Mouse (Mus musculus) MEL (cell line): Measurements from ENCODE around the gene Nova2.

Experiments used
- CTCF ChIP-seq, 3 experiments: IDR thresholded peaks in 2 of 3; conservative IDR thresholded peaks in 1 of 3; 2 replicates each; pipeline ENCODE4 v1.5.1; 2011 to 2012; ENCODE audit warnings: low read length in 3 of 3, low read depth in 2 of 3, mild to moderate bottlenecking in 2 of 3, improper control_type of control experiment in 1 of 3, inconsistent platforms in 1 of 3, mixed read lengths in 1 of 3, moderate library complexity in 1 of 3; ENCODE audit not compliant: control insufficient read depth in 1 of 3, insufficient read depth in 1 of 3, poor library complexity in 1 of 3, severe bottlenecking in 1 of 3
- POLR2A ChIP-seq, 2 experiments: IDR thresholded peaks; 2 replicates each; pipeline ENCODE4 v1.6.1; 2011 to 2012; ENCODE audit warnings: low read length in 2 of 2, mild to moderate bottlenecking in 2 of 2, control low read depth in 1 of 2, improper control_type of control experiment in 1 of 2, low read depth in 1 of 2, moderate library complexity in 1 of 2; ENCODE audit not compliant: control insufficient read depth in 1 of 2, insufficient read depth in 1 of 2, poor library complexity in 1 of 2
- RCOR1 ChIP-seq: IDR thresholded peaks from 2 replicates; pipeline ENCODE4 v1.6.1; 2012; ENCODE audit warnings: low read depth, mild to moderate bottlenecking, inconsistent platforms, low read length, improper control_type of control experiment
- TBP ChIP-seq: IDR thresholded peaks from 2 replicates; pipeline ENCODE4 v1.8.0; 2011; ENCODE audit warnings: low read depth, low read length, improper control_type of control experiment

DNA sequence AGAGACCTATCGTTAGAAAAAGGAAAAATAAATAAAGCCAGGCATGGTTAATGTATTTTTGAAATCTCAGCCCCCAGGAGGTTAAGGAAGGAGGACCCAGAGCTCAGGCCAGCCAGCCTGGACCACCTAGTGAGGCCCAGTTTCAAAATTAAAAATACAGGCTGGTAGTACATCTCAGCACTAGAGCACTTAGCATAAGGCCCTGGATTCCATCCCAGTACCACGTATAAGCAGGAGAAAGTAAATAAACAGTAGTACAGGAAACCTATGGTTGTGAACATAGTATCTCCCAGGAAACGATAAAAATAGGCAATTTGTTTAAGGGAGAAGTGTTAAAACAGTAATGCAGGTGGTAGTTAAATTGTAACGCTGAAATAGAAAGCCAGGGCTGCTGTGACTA is 76.4 kb downstream of the Nova2 start:
- TF ChIP-seq CTCF (IDR thresholded peaks at IDR 0.05 in 2 of 3, conservative IDR thresholded peaks at IDR 0.05 in 1 of 3; ENCODE audit: control insufficient read depth in 1 of 3, insufficient read depth in 1 of 3, low read depth in 2 of 3, low read length in 3 of 3, poor library complexity in 1 of 3, severe bottlenecking in 1 of 3): no peak
- no peak for TF ChIP-seq TBP
- TF ChIP-seq POLR2A (IDR thresholded peaks at IDR 0.05; ENCODE audit: control insufficient read depth in 1 of 2, insufficient read depth in 1 of 2, low read depth in 1 of 2, low read length in 2 of 2, poor library complexity in 1 of 2): no peak
- no peak for TF ChIP-seq RCOR1
